12 mouse cellular contexts compared by ENCODE assay signal in the genomic region with DNA sequence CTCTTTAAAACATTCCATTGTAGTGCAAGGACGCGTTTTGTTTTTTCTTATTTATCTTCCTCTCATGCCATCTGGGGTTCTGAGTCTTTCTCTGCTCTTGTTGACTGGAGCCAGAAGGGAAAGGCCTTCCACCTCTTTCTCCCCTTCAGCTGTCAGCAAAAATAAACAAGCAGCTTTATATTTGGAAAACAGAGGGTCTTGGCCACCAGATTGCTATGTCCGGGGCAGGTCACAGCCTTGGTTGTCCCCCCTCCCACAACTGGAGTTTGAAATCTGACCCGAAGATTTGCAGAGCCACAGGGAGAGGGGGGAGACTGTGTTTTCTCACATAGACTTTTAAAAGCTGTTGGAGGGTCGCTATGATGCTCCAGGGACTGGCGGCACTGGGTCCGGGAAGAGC.
DNase-seq lines count a peak whose midpoint lies in the region; ATAC-seq lines count a peak whose summit lies in the region.
"Had no signal": no experiment of that assay in that cellular context is flagged by ENCODE, and none has a peak within 500 bp of the region (broad histone marks: within the 10 kb centered on the region; RNA-seq: fewer than 3 reads in every experiment).

No protein-coding gene starts in this region.

- peaks cover 52% of the 10 kb centered on the region for H3K4me1 ChIP-seq in kidney, embryonic 14.5 days (ENCODE audit: control insufficient read depth, insufficient read depth, low read length)
- peaks cover 82% of the 10 kb centered on the region for H3K4me1 ChIP-seq in forebrain, embryonic 12.5 days
- peaks cover 53% of the 10 kb centered on the region for H3K4me1 ChIP-seq in intestine, embryonic 16.5 days (ENCODE audit: control insufficient read depth, insufficient read depth, low read length)
- peaks cover 75% of the 10 kb centered on the region for H3K4me1 ChIP-seq in neural tube, embryonic 12.5 days

- H3K27me3 ChIP-seq in kidney, embryonic 14.5 days (ENCODE audit: control insufficient read depth, insufficient read depth, low read length): no peaks in the 10 kb centered on the region
- no peaks in the 10 kb centered on the region for H3K27me3 ChIP-seq in forebrain, embryonic 12.5 days
- H3K27me3 ChIP-seq in intestine, embryonic 16.5 days (replicated peaks; ENCODE audit: control insufficient read depth, insufficient read depth, low read length): no peaks in the 10 kb centered on the region
- no peaks in the 10 kb centered on the region for H3K27me3 ChIP-seq in neural tube, embryonic 12.5 days (replicated peaks)
- H3K27me3 ChIP-seq: CH12.LX had no signal

- H3K4me3 ChIP-seq in kidney, embryonic 14.5 days (ENCODE audit: low read length): no peak overlapping the region
- H3K4me3 ChIP-seq in forebrain, embryonic 12.5 days (replicated peaks): no peak overlapping the region
- no peak overlapping the region for H3K4me3 ChIP-seq in intestine, embryonic 16.5 days (ENCODE audit: low read length)
- H3K4me3 ChIP-seq in neural tube, embryonic 12.5 days: no peak overlapping the region
- H3K4me3 ChIP-seq: erythroblast, embryonic 14.5 days had no signal

- H3K27ac ChIP-seq in kidney, embryonic 14.5 days (ENCODE audit: low read depth, low read length): peak overlapping the region; percentile 86
- H3K27ac ChIP-seq in forebrain, embryonic 12.5 days: peak overlapping the region; percentile 70
- peak overlapping the region; percentile 30 for H3K27ac ChIP-seq in intestine, embryonic 16.5 days (ENCODE audit: low read length)
- H3K27ac ChIP-seq in neural tube, embryonic 12.5 days: peak overlapping the region; percentile 32; the same call in 1 of the 2 replicates

- H3K9me3 ChIP-seq in kidney, embryonic 14.5 days (ENCODE audit: control insufficient read depth, low read length): no peaks in the 10 kb centered on the region
- no peaks in the 10 kb centered on the region for H3K9me3 ChIP-seq in forebrain, embryonic 12.5 days
- H3K9me3 ChIP-seq in intestine, embryonic 16.5 days (ENCODE audit: control insufficient read depth, low read length): no peaks in the 10 kb centered on the region
- no peaks in the 10 kb centered on the region for H3K9me3 ChIP-seq in neural tube, embryonic 12.5 days

- H3K4me2 ChIP-seq in kidney, embryonic 14.5 days (replicated peaks; ENCODE audit: low read depth, low read length): peak overlapping the region; percentile 22; the same call in 1 of the 2 replicates
- H3K4me2 ChIP-seq in forebrain, embryonic 12.5 days: 0 out of 2 replicates have a peak overlapping the region, but pooled peaks have one; percentile 4
- no peak overlapping the region for H3K4me2 ChIP-seq in intestine, embryonic 16.5 days (ENCODE audit: low read depth, low read length)
- peak overlapping the region; percentile 31 for H3K4me2 ChIP-seq in neural tube, embryonic 12.5 days (replicated peaks)

- ATAC-seq in kidney, embryonic 14.5 days (ENCODE audit: low FRiP score, low TSS enrichment): no peak
- ATAC-seq in forebrain, embryonic 12.5 days (ENCODE audit: low FRiP score): no peak
- no peak for ATAC-seq in intestine, embryonic 16.5 days
- no peak for ATAC-seq in neural tube, embryonic 12.5 days (ENCODE audit: low FRiP score, low read depth)
- ATAC-seq in monocyte, adult 5-6 weeks (replicated peaks; ENCODE audit: insufficient number of reproducible peaks, low FRiP score, low TSS enrichment, poor library complexity, severe bottlenecking): no peak

- 6% methylated on average over 7 of the region's 7 CpGs for WGBS in kidney, embryonic 14.5 days
- WGBS in forebrain, embryonic 12.5 days: 8% methylated on average over 7 of the region's 7 CpGs
- 24% methylated on average over 7 of the region's 7 CpGs for WGBS in intestine, embryonic 16.5 days
- 7% methylated on average over 7 of the region's 7 CpGs for WGBS in neural tube, embryonic 12.5 days

- H3K36me3 ChIP-seq in kidney, embryonic 14.5 days (ENCODE audit: control insufficient read depth, insufficient read depth, low read length): peaks cover 4% of the 10 kb centered on the region; the same call in 1 of the 2 replicates
- H3K36me3 ChIP-seq in forebrain, embryonic 12.5 days (replicated peaks): peaks cover 29% of the 10 kb centered on the region
- peaks cover 2% of the 10 kb centered on the region; the same call in 1 of the 2 replicates for H3K36me3 ChIP-seq in intestine, embryonic 16.5 days (ENCODE audit: control insufficient read depth, insufficient read depth, low read length)
- peaks cover 16% of the 10 kb centered on the region; the same call in 1 of the 2 replicates for H3K36me3 ChIP-seq in neural tube, embryonic 12.5 days

- no peak overlapping the region for H3K9ac ChIP-seq in kidney, embryonic 14.5 days (ENCODE audit: low read depth, low read length)
- H3K9ac ChIP-seq in forebrain, embryonic 12.5 days: peak overlapping the region; percentile 5
- H3K9ac ChIP-seq in intestine, embryonic 16.5 days (ENCODE audit: low read depth, low read length): peak overlapping the region; percentile 38; the same call in 1 of the 2 replicates
- H3K9ac ChIP-seq in neural tube, embryonic 12.5 days: peak overlapping the region; percentile 22

- DNase-seq in kidney, postnatal 25 days: no peak
- no peak for DNase-seq in cerebellum, adult 18-20 months
- no peak for DNase-seq in spleen, postnatal 14 days (ENCODE audit: low spot score in 2 of 2)
- DNase-seq: heart, postnatal 10 days; thymus, adult 18-20 months had no signal

Comparison
In these comparisons a context has a peak if more than half of its experiments do, and no peak if none do; other contexts are left out.
1. H3K27ac ChIP-seq: peak in every context shown above with its lines; median percentile 86 in kidney, embryonic 14.5 days; 70 in forebrain, embryonic 12.5 days; 32 in neural tube, embryonic 12.5 days; 30 in intestine, embryonic 16.5 days.